Mouse (Mus musculus) layer of hippocampus, postnatal 10 days (tissue): Measurements from ENCODE around the gene Timm10b. TPM values are rescaled to one million over a fixed set of nuclear protein-coding genes. Genes with fewer than 3 reads are reported as not detected.

Experiments used
- DNase-seq, 2 experiments: peaks; one replicate each; pipeline ENCODE4 v3.0.0; 2021; ENCODE audit warnings: low spot score in 2 of 2
- total RNA-seq, 2 experiments: library from RNA; stranded (reverse); gene quantifications; 2 replicates each; pipeline ENCODE4 v1.2.3; 2021

The Timm10b gene
- total RNA-seq, 2 experiments from 2014 or later = 78.0 to 81.7 TPM

GRCm38 (mm10) chr7:105640233-105640893 lies 507 bp downstream of the Timm10b start, which contains the start of the genes Arfip2 and Gm45799:
TSS of gene Arfip2 (minus strand) at chr7:105640416.
TSS of gene Gm45799 (plus strand) at chr7:105640552.
- DNase-seq = peak; percentile 95 to 96

GRCm38 (mm10) chr7:105640894-105641255 lies 1.0 kb downstream of the Timm10b start:
- DNase-seq = peak in 1 of 2 experiments; percentile 59

GRCm38 (mm10) chr7:105641936-105642335 lies 2.1 kb downstream of the Timm10b start:
- no peak for DNase-seq

- DNase-seq = peak; percentile 39 to 63
These were observed 11.0 kb downstream of the Timm10b start, which contains the start of gene Dnhd1 for GRCm38 (mm10) chr7:105650639-105651435. TSS of gene Dnhd1 (plus strand) at chr7:105650827.

GRCm38 (mm10) chr7:105685541-105686197 lies 45.8 kb downstream of the Timm10b start:
- DNase-seq = no peak

- DNase-seq = no peak
These were observed 51.0 kb downstream of the Timm10b start for GRCm38 (mm10) chr7:105690875-105691274.

Other genes with a start within 250 kb of the Timm10b start
- gene Fam160a2, start 240.0 kb upstream of the Timm10b start, total RNA-seq = 10 to 100 TPM; 57.9 to 61.3 TPM
- gene Cnga4, start 235.5 kb upstream of the Timm10b start, total RNA-seq = under 1 TPM; 0.33 to 0.69 TPM
- 10 to 100 TPM; 13.2 to 14.5 TPM for gene Cckbr, start 214.3 kb upstream of the Timm10b start, total RNA-seq
- 10 to 100 TPM; 13.7 to 13.8 TPM for gene Cavin3, start 157.8 kb upstream of the Timm10b start, total RNA-seq
- 10 to 100 TPM; 87.0 to 89.8 TPM for gene Smpd1, start 85.7 kb upstream of the Timm10b start, total RNA-seq
- gene Apbb1, start 58.4 kb upstream of the Timm10b start, total RNA-seq = 100 to 1,000 TPM; 350 to 357 TPM
- gene Hpx, start 39.9 kb upstream of the Timm10b start, total RNA-seq = not detected
- 100 to 1,000 TPM; 138 to 143 TPM for gene Trim3, start 6.5 kb upstream of the Timm10b start, total RNA-seq
- gene Arfip2, start 360 bp downstream of the Timm10b start, total RNA-seq = 10 to 100 TPM; 85.7 to 91.8 TPM
- gene Gm45799, start 496 bp downstream of the Timm10b start, total RNA-seq = 10 to 100 TPM in 1 of 2 experiments, 1 to 10 TPM in 1; 9.6 to 12.7 TPM
- 1 to 10 TPM; 5.1 to 5.9 TPM for gene Dnhd1, start 10.8 kb downstream of the Timm10b start, total RNA-seq
- 100 to 1,000 TPM; 112 to 117 TPM for gene Ilk, start 96.5 kb downstream of the Timm10b start, total RNA-seq
- gene Rrp8, start 97.3 kb downstream of the Timm10b start, total RNA-seq = 10 to 100 TPM; 15.4 to 17.4 TPM
- gene Taf10, start 104.3 kb downstream of the Timm10b start, total RNA-seq = 100 to 1,000 TPM; 136 to 148 TPM
- gene Tpp1, start 112.2 kb downstream of the Timm10b start, total RNA-seq = 10 to 100 TPM; 31.6 to 38.3 TPM
- 10 to 100 TPM; 46.4 to 47.4 TPM for gene Dchs1, start 147.6 kb downstream of the Timm10b start, total RNA-seq
- gene Mrpl17, start 171.0 kb downstream of the Timm10b start, total RNA-seq = 100 to 1,000 TPM; 107 to 112 TPM